Comparison of ENCODE assay signal across 7 mouse cellular contexts in genomic region chr2:29826318-29826925, GRCm38 (mm10). TPM values are rescaled to one million over a fixed set of nuclear protein-coding genes. Genes with fewer than 3 reads are reported as not detected.
DNase-seq lines count a peak whose midpoint lies in the region; ATAC-seq lines count a peak whose summit lies in the region.

No protein-coding gene starts in this region.

- no peaks in the 10 kb centered on the region for H3K36me3 ChIP-seq in neural tube, embryonic 11.5 days (ENCODE audit: control insufficient read depth, insufficient read depth, low read length)
- peaks cover 10% of the 10 kb centered on the region for H3K36me3 ChIP-seq in erythroblast, embryonic 14.5 days (ENCODE audit: control insufficient read depth)
- H3K36me3 ChIP-seq in limb, embryonic 15.5 days, result no peaks in the 10 kb centered on the region
- 0 out of 2 replicates have a peak, but pooled peaks cover 4% of the 10 kb centered on the region for H3K36me3 ChIP-seq in stomach, embryonic 15.5 days

- no peak for ATAC-seq in neural tube, embryonic 11.5 days (ENCODE audit: insufficient read depth, low FRiP score, low TSS enrichment)
- ATAC-seq in limb, embryonic 15.5 days (ENCODE audit: insufficient number of reproducible peaks, low FRiP score, low TSS enrichment, low read depth), result no peak
- ATAC-seq in stomach, embryonic 15.5 days (ENCODE audit: insufficient read depth, low FRiP score, low read depth), result no peak

- H3K9me3 ChIP-seq in neural tube, embryonic 11.5 days (ENCODE audit: control insufficient read depth, low read length), result no peaks in the 10 kb centered on the region
- H3K9me3 ChIP-seq in erythroblast, embryonic 14.5 days (ENCODE audit: control insufficient read depth, low read length), result no peaks in the 10 kb centered on the region
- no peaks in the 10 kb centered on the region for H3K9me3 ChIP-seq in limb, embryonic 15.5 days
- H3K9me3 ChIP-seq in stomach, embryonic 15.5 days, result no peaks in the 10 kb centered on the region

- no peaks in the 10 kb centered on the region for H3K27me3 ChIP-seq in neural tube, embryonic 11.5 days (ENCODE audit: control insufficient read depth, insufficient read depth, low read length)
- no peaks in the 10 kb centered on the region for H3K27me3 ChIP-seq in erythroblast, embryonic 14.5 days (ENCODE audit: control insufficient read depth)
- H3K27me3 ChIP-seq in limb, embryonic 15.5 days, result no peaks in the 10 kb centered on the region
- no peaks in the 10 kb centered on the region for H3K27me3 ChIP-seq in stomach, embryonic 15.5 days (replicated peaks)

- no peak for DNase-seq in neural tube, embryonic 11.5 days (ENCODE audit: low spot score)
- DNase-seq in neural tube, embryonic 10.5 days (ENCODE audit: extremely low spot score, low spot score), result no peak
- no peak for DNase-seq in urinary bladder, adult 2 months (ENCODE audit: low spot score)
- DNase-seq in frontal cortex, adult 2 months (ENCODE audit: extremely low spot score in 1 of 2, low spot score in 1 of 2), result no peak

- peaks cover 6% of the 10 kb centered on the region for H3K4me1 ChIP-seq in neural tube, embryonic 11.5 days (ENCODE audit: control insufficient read depth, insufficient read depth, low read length)
- peaks cover 29% of the 10 kb centered on the region for H3K4me1 ChIP-seq in erythroblast, embryonic 14.5 days (ENCODE audit: control insufficient read depth)
- peaks cover 15% of the 10 kb centered on the region for H3K4me1 ChIP-seq in limb, embryonic 15.5 days
- peaks cover 12% of the 10 kb centered on the region for H3K4me1 ChIP-seq in stomach, embryonic 15.5 days

- 11% methylated on average over 11 of the region's 11 CpGs for WGBS in neural tube, embryonic 11.5 days
- WGBS in limb, embryonic 15.5 days, result 9% methylated on average over 11 of the region's 11 CpGs
- 7% methylated on average over 11 of the region's 11 CpGs for WGBS in stomach, embryonic 15.5 days

- H3K9ac ChIP-seq in neural tube, embryonic 11.5 days (ENCODE audit: low read length), result peak overlapping the region; percentile 67
- H3K9ac ChIP-seq in limb, embryonic 15.5 days, result peak overlapping the region; percentile 66
- peak overlapping the region; percentile 55 for H3K9ac ChIP-seq in stomach, embryonic 15.5 days

- peak overlapping the region; percentile 64 for H3K4me2 ChIP-seq in neural tube, embryonic 11.5 days (ENCODE audit: low read depth)
- H3K4me2 ChIP-seq in limb, embryonic 15.5 days, result peak overlapping the region; percentile 77
- H3K4me2 ChIP-seq in stomach, embryonic 15.5 days, result peak overlapping the region; percentile 70

- peak overlapping the region; percentile 86 for H3K27ac ChIP-seq in neural tube, embryonic 11.5 days (ENCODE audit: low read depth, low read length)
- peak overlapping the region; percentile 95 for H3K27ac ChIP-seq in limb, embryonic 15.5 days
- peak overlapping the region; percentile 90 for H3K27ac ChIP-seq in stomach, embryonic 15.5 days

- H3K4me3 ChIP-seq in neural tube, embryonic 11.5 days (ENCODE audit: low read depth, low read length), result peak overlapping the region; percentile 66
- peak overlapping the region; percentile 79 for H3K4me3 ChIP-seq in erythroblast, embryonic 14.5 days (replicated peaks)
- peak overlapping the region; percentile 95 for H3K4me3 ChIP-seq in limb, embryonic 15.5 days
- H3K4me3 ChIP-seq in stomach, embryonic 15.5 days (replicated peaks), result peak overlapping the region; percentile 87

RNA-seq across cellular contexts. Expression of gene Urm1, which starts 6.5 kb away (rescaled TPM):
- polyA plus RNA-seq in neural tube, embryonic 11.5 days (2014; fragmentation: Nextera tagmentation; extraction: Ambion mirVana), result 21.9 and 23.9 TPM in 2 replicates
- polyA plus RNA-seq in erythroblast, embryonic 14.5 days (2012), result 5.1 and 6.7 TPM in 2 replicates
- polyA plus RNA-seq in limb, embryonic 15.5 days (2015; fragmentation: Nextera tagmentation; extraction: Ambion mirVana), result 24.4 and 27.5 TPM in 2 replicates
- 19.1 and 20.0 TPM in 2 replicates for polyA plus RNA-seq in stomach, embryonic 15.5 days (2015; fragmentation: Nextera tagmentation; extraction: Ambion mirVana)
- polyA plus RNA-seq in urinary bladder, adult 2 months (2012; rRNA removed), result 36.8 and 46.5 TPM in 2 replicates
- polyA plus RNA-seq in frontal cortex, adult 2 months (2012; rRNA removed), result 56.4 and 68.3 TPM in 2 replicates

RNA-seq across cellular contexts. Expression of gene Slc27a4, which starts 24.0 kb away (rescaled TPM):
- polyA plus RNA-seq in neural tube, embryonic 11.5 days (2014; fragmentation: Nextera tagmentation; extraction: Ambion mirVana), result 20.5 and 20.8 TPM in 2 replicates
- 0.10 and 0.19 TPM in 2 replicates for polyA plus RNA-seq in erythroblast, embryonic 14.5 days (2012)
- polyA plus RNA-seq in limb, embryonic 15.5 days (2015; fragmentation: Nextera tagmentation; extraction: Ambion mirVana), result 19.1 and 22.2 TPM in 2 replicates
- polyA plus RNA-seq in stomach, embryonic 15.5 days (2015; fragmentation: Nextera tagmentation; extraction: Ambion mirVana), result 19.7 and 21.3 TPM in 2 replicates
- polyA plus RNA-seq in urinary bladder, adult 2 months (2012; rRNA removed), result 30.0 and 33.6 TPM in 2 replicates
- polyA plus RNA-seq in frontal cortex, adult 2 months (2012; rRNA removed), result 60.2 and 65.3 TPM in 2 replicates

RNA-seq across cellular contexts. Expression of gene Trub2, which starts 38.1 kb away (rescaled TPM):
- polyA plus RNA-seq in neural tube, embryonic 11.5 days (2014; fragmentation: Nextera tagmentation; extraction: Ambion mirVana), result 31.4 and 33.9 TPM in 2 replicates
- 0.20 and 0.69 TPM in 2 replicates for polyA plus RNA-seq in erythroblast, embryonic 14.5 days (2012)
- polyA plus RNA-seq in limb, embryonic 15.5 days (2015; fragmentation: Nextera tagmentation; extraction: Ambion mirVana), result 32.1 and 33.9 TPM in 2 replicates
- 32.2 and 36.3 TPM in 2 replicates for polyA plus RNA-seq in stomach, embryonic 15.5 days (2015; fragmentation: Nextera tagmentation; extraction: Ambion mirVana)
- 21.6 and 26.1 TPM in 2 replicates for polyA plus RNA-seq in urinary bladder, adult 2 months (2012; rRNA removed)
- 37.5 and 40.1 TPM in 2 replicates for polyA plus RNA-seq in frontal cortex, adult 2 months (2012; rRNA removed)

RNA-seq across cellular contexts. Expression of gene Coq4, which starts 39.1 kb away (rescaled TPM):
- 41.8 and 46.6 TPM in 2 replicates for polyA plus RNA-seq in neural tube, embryonic 11.5 days (2014; fragmentation: Nextera tagmentation; extraction: Ambion mirVana)
- 4.5 and 6.0 TPM in 2 replicates for polyA plus RNA-seq in erythroblast, embryonic 14.5 days (2012)
- 25.4 and 26.7 TPM in 2 replicates for polyA plus RNA-seq in limb, embryonic 15.5 days (2015; fragmentation: Nextera tagmentation; extraction: Ambion mirVana)
- polyA plus RNA-seq in stomach, embryonic 15.5 days (2015; fragmentation: Nextera tagmentation; extraction: Ambion mirVana), result 33.3 and 35.7 TPM in 2 replicates
- 24.3 and 25.7 TPM in 2 replicates for polyA plus RNA-seq in urinary bladder, adult 2 months (2012; rRNA removed)
- 42.3 and 42.7 TPM in 2 replicates for polyA plus RNA-seq in frontal cortex, adult 2 months (2012; rRNA removed)

RNA-seq across cellular contexts. Expression of gene Cercam, which starts 42.5 kb away (rescaled TPM):
- 17.5 and 20.2 TPM in 2 replicates for polyA plus RNA-seq in neural tube, embryonic 11.5 days (2014; fragmentation: Nextera tagmentation; extraction: Ambion mirVana)
- polyA plus RNA-seq in erythroblast, embryonic 14.5 days (2012), result 17.8 and 25.1 TPM in 2 replicates
- 53.1 and 64.1 TPM in 2 replicates for polyA plus RNA-seq in limb, embryonic 15.5 days (2015; fragmentation: Nextera tagmentation; extraction: Ambion mirVana)
- polyA plus RNA-seq in stomach, embryonic 15.5 days (2015; fragmentation: Nextera tagmentation; extraction: Ambion mirVana), result 28.5 and 29.4 TPM in 2 replicates
- 44.7 and 49.3 TPM in 2 replicates for polyA plus RNA-seq in urinary bladder, adult 2 months (2012; rRNA removed)
- 15.9 and 16.2 TPM in 2 replicates for polyA plus RNA-seq in frontal cortex, adult 2 months (2012; rRNA removed)

Comparison
In these comparisons a context has a peak if more than half of its experiments do, and no peak if none do; other contexts are left out.
1. RNA of gene Slc27a4, which starts 24.0 kb away (polyA plus RNA-seq): 60.2 to 65.3 TPM in frontal cortex, adult 2 months, 30.0 to 33.6 TPM in urinary bladder, adult 2 months, 19.1 to 22.2 TPM in limb, embryonic 15.5 days, 20.5 to 20.8 TPM in neural tube, embryonic 11.5 days and 19.7 to 21.3 TPM in stomach, embryonic 15.5 days; 0.10 to 0.19 TPM in erythroblast, embryonic 14.5 days; every median in the first group is over 10 times any median in the second.
2. RNA of gene Trub2, which starts 38.1 kb away (polyA plus RNA-seq): 37.5 to 40.1 TPM in frontal cortex, adult 2 months, 32.1 to 33.9 TPM in limb, embryonic 15.5 days, 32.2 to 36.3 TPM in stomach, embryonic 15.5 days, 31.4 to 33.9 TPM in neural tube, embryonic 11.5 days and 21.6 to 26.1 TPM in urinary bladder, adult 2 months; 0.20 to 0.69 TPM in erythroblast, embryonic 14.5 days; every median in the first group is over 10 times any median in the second.
3. Peak in every context shown above with its lines, with median percentiles within 50 percentile points of each other: H3K27ac ChIP-seq, H3K4me2 ChIP-seq, H3K4me3 ChIP-seq and H3K9ac ChIP-seq.